Mouse (Mus musculus): ENCODE measurements around the gene Bco1. TPM values are rescaled to one million over a fixed set of nuclear protein-coding genes. Genes with fewer than 3 reads are reported as not detected.

Bco1 gene
- under 1 TPM in 3 of 4 experiments, not detected in 1; 0.14 to 0.47 (median 0.20) TPM for total RNA-seq (2022)

DNA sequence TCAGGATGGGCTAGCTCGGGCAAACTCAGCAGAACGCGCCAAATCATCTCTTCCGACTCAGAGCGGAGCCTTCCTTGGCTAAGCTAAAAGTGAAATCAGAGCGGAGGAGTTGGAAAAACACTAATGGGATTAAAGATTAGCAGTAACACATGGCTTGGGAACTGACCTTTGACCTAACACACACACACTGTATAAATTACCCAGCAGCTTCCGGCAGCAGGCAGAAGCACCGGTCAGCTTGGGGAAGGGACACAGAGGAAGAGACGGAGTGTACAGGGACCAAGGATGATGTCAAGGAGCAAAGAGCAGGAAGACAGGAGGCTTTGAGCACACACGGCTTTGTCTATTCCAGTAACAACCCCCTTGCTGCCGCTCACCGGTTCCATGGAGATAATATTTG is at the start of gene Bco1:
Gene Bco1 (plus strand): TSS at position 208 of the 400 bp plus-strand sequence.
- no peak for DNase-seq (ENCODE audit: low spot score in 2 of 2)

- DNase-seq (ENCODE audit: low spot score in 2 of 2) = no peak
These were observed 46.2 kb upstream of the Bco1 start for GRCm38 (mm10) chr8:117049444-117049843.

DNA sequence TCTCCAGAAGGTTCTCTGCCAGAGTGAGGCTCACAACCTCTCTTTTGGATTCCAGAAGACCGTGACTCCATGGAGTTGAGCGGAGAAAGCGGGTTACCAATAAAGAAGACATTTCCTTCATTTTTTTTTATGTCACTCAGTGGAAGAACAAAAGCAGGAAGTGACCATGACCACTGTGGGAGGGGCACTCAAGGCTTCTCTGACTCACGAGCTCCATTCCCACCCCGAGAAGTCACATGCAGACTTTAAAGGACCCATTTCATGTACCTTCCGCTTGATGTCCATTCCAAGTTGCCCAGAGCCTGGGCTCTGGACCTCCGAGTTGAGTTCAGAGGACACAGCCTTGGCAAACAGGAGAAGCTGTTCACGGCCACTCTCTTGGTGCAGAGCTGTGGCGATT is 44.9 kb upstream of the Bco1 start:
- DNase-seq (ENCODE audit: low spot score in 2 of 2) = no peak

DNA sequence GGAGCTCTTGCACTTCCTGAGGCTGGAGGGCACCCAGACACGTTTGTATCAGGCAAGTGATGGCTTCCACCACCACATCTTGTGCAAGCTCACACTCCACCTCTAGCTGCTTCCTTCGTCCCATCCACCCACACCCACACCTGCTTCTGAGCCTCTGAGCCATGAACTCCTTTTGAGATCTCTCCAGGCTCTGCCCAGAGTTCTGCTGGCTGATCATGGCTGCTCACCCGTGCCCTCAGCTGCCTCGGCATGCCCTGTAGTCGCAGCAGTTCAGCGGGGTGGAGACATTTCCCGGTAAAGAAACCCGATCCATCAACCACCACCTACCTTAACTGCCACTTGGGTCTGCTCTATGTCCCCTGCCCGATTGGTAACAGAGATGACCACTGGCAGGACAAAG is 44.3 kb upstream of the Bco1 start:
- no peak for DNase-seq (ENCODE audit: low spot score in 2 of 2)

- no peak for DNase-seq (ENCODE audit: low spot score in 2 of 2)
These were observed 42.2 kb upstream of the Bco1 start for GRCm38 (mm10) chr8:117053135-117054079.

- no peak for DNase-seq (ENCODE audit: low spot score in 2 of 2)
These were observed 41.5 kb upstream of the Bco1 start for GRCm38 (mm10) chr8:117054146-117054545.

- DNase-seq (ENCODE audit: low spot score in 2 of 2) = no peak
These were observed 40.6 kb upstream of the Bco1 start for GRCm38 (mm10) chr8:117055097-117055496.

DNA sequence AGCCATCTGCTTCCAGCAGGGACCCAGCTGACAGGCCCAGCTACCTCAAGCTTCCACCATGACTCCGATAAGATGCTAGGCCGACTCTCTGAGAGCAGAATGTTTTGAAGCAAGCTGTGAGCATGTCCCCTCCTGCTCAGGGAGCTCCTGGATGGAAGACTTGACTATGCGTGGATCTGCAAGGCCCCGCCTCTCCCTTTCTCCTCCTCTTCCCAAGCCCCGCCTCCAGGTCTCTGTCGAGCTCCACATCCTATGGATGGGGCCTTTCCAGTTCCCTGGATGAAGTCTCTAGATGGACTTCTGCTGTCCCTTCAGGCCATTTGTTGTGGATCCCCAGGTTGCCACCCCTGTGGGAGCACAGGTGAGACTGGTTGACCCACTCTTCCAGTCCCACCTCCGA is 36.6 kb upstream of the Bco1 start:
- DNase-seq (ENCODE audit: low spot score in 2 of 2) = no peak

- no peak for DNase-seq (ENCODE audit: low spot score in 2 of 2)
These were observed 35.3 kb upstream of the Bco1 start for GRCm38 (mm10) chr8:117060306-117060705.

- peak in 1 of 2 experiments; percentile 29 for DNase-seq (ENCODE audit: low spot score in 2 of 2)
These were observed 34.3 kb upstream of the Bco1 start for GRCm38 (mm10) chr8:117061180-117061880.

DNA sequence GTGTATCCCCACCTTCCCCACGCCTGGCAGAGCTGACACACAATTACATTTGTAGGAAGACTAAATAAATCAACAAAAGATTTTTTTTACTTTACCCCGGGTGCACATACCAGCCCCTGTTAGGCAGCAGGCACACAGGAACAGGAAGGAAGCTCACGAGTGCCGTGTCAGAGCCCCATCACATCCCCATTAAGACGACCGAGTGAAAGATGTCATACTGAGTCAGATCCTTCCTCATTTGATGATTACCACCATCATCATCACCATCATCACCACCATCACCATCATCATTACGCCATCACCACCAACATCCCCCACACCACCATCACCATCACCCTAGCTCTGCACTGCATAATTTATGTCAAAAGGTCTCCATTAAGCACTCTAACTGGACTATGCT is 28.7 kb upstream of the Bco1 start:
- no peak for DNase-seq (ENCODE audit: low spot score in 2 of 2)

DNA sequence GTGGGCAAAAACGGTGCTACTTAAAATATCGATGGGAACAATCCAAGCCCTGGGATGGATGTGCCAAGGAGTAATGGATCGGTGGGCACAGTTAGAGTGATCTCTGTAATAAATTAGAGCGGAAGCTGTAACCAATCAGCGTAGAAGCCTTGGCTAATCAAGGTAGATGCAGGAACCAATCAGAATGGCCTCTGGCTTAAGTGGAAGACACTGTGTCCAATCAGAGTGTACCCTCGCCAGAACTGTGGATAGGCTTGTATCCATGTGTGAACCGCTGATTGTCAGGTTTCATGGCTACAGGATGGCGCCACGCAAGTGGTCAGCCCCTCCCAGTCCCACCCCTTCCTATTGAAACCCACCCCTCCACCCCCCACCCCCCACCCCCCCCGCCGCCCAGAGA is 28.3 kb upstream of the Bco1 start:
- DNase-seq (ENCODE audit: low spot score in 2 of 2) = no peak

DNA sequence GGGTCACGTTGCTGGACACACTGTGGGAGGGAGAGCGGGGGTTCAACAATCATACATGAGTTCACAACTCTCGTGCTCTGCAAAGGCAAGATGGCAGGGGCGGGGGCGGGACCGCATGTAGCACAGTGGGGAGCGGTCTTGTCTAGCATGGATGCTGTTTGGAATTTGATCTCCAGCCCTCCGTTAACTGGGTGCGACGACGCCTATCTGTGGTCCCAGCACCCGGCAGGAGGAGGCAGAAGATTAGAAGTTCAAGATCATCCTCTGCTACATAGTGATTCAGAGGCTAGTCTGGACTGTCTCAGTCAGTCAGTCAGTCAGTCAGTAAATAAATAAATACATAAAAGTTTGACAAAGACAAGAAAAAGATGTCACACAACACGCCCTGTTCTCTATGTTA is 27.4 kb upstream of the Bco1 start:
- DNase-seq (ENCODE audit: low spot score in 2 of 2) = no peak

GRCm38 (mm10) chr8:117069708-117070107 is 25.9 kb upstream of the Bco1 start:
- no peak for DNase-seq (ENCODE audit: low spot score in 2 of 2)

DNA sequence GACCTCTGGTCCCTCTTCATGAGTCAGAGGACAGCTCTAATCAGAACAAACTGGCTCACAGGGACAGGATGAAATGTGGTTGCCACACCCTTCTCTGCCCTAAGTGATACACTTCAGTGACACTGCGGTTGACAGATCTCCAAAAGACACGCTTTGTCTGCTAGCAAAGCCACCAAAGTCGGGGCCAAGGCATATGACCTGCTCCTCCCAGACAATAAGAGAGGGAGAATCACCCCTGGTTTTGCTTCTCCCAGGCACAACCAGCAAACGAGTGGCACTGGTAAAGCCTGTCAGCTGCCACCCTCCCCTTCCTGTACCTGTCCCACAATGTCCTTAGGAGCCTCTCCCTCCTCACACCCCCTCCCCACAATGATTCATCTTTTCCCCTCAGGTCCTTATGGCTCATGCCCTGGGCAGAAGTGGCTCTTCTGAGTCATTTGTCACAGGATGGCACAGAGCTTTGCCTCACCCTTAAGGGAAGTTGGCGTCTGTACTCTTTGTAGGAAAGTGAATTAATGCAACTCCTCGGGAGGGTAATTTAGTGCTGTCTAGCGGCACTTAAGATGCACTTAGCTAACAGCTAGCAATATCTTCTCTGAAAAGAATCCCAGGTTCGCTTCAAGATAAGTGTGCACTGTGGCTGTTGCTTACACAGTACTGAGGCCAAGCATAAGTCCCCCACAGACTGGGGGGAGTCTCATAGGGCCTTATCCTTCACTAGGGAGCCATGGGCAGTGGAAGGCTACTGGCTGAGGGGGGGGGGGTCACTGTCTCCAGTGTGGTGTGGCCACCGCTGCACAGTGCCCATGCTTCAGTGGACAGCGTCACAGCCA is 21.1 kb upstream of the Bco1 start:
- no peak for DNase-seq (ENCODE audit: low spot score in 2 of 2)

DNA sequence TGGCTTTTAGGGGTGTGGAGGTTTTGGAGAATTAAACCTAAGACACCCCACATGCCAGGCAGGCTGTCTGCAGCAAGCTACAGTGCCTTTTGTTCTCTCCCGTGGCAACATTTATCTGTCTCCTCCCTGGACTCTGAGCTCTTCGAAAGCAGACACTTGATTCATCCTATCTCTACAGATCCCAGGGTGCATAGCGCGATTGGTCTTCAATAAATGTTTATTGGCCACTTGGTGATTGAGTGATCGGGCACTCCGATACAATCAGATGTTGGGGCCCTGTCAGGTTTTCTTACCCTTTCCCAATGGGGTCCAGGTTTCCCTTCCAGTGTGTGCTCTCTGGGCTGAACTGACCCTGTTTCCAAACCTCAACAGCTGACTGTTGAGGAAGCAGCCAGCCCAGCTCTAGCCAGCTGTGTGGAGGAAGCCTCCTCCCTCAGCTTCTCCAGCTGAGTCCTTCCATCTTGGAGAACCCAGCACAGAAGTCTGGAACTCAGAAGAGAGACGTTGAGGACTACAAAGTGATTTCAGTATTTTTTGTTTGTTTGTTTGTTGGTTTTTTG is 17.2 kb upstream of the Bco1 start:
- DNase-seq (ENCODE audit: low spot score in 2 of 2) = no peak

GRCm38 (mm10) chr8:117079652-117080051 is 16.0 kb upstream of the Bco1 start:
- no peak for DNase-seq (ENCODE audit: low spot score in 2 of 2)

GRCm38 (mm10) chr8:117082399-117082872 is 13.2 kb upstream of the Bco1 start, which contains the start of gene Pkd1l2:
Gene Pkd1l2 (minus strand): TSS chr8:117082449.
- no peak for DNase-seq (ENCODE audit: low spot score in 2 of 2)

DNA sequence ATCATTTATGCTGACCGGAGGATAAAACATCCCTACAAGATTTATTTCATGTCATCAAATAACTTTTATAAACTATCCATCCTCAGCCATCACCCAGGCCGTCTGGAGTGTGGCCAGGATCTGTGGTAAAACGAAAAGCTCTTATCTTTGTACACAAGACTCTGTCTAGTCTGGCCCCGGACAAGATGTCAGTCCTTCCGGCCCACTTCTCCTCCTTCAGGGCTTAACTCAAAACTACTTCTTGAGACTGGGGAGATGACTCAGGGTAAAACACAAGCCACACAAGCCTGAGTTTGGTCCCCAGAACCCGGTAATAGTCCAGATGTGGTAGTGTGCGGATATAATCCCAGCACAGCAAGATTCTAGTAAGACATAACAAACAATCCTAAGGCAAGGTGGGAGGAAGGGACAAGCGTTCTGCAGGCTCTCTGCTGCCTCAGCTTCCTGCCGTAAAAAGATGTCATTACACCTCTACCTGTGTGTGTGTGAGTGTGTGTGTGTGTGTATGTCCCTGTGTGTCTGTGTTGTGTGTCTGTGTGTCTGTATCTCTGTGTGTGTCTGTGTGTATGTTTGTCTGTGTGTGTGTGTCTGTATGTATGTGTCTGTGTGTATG is 12.6 kb upstream of the Bco1 start:
- DNase-seq (ENCODE audit: low spot score in 2 of 2) = no peak

DNA sequence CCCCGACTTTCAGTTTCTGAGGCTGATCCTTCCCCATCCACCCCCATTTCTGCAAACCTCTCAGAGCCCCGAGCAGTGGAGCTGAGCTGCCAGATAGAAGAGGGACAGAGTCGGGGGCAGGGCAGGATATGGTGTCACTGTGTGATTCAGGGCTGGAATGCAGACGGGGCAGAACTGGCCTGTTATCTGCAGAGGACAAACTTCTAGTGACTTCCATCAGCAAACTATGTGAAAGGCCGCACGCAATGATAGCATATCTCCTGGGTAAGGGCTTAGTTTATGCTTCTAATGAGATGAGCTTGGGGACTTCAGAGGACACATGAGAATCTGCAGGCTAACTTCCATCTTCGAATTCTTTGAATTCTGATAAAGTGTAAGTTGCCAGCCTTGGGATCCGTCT is 10.1 kb upstream of the Bco1 start:
- no peak for DNase-seq (ENCODE audit: low spot score in 2 of 2)

GRCm38 (mm10) chr8:117087036-117087435 is 8.6 kb upstream of the Bco1 start:
- DNase-seq (ENCODE audit: low spot score in 2 of 2) = no peak
